Mouse (Mus musculus) stomach, embryonic 14.5 days (tissue): Measurements from ENCODE around the gene Ntsr2. TPM values are rescaled to one million over a fixed set of nuclear protein-coding genes. Genes with fewer than 3 reads are reported as not detected.

Source experiments
- ATAC-seq: fragments of 200-750 bp; cut with Nextera tagmentation; 2 replicates; pipeline ENCODE4 v1.8.0; 2017; ENCODE audit warnings: low read depth, moderate TSS enrichment; ENCODE audit not compliant: insufficient number of reproducible peaks, insufficient read depth, low FRiP score
- H3K27ac ChIP-seq: fragments of 300-500 bp; sonication (generic); 2 replicates; pipeline ENCODE4 v1.5.1; 2014; ENCODE audit warnings: mild to moderate bottlenecking, low read length, moderate library complexity, mixed read lengths
- H3K27me3 ChIP-seq: fragments of 300-500 bp; sonication (generic); 2 replicates; pipeline ENCODE4 v1.6.1; 2014; ENCODE audit warnings: low read length, control low read depth, mixed read lengths; ENCODE audit not compliant: control insufficient read depth, insufficient read depth
- H3K36me3 ChIP-seq: fragments of 300-500 bp; sonication (generic); 2 replicates; pipeline ENCODE4 v1.6.1; 2014; ENCODE audit warnings: mild to moderate bottlenecking, control low read depth, low read length, moderate library complexity, mixed read lengths; ENCODE audit not compliant: control insufficient read depth, insufficient read depth
- H3K4me1 ChIP-seq: fragments of 300-500 bp; sonication (generic); 2 replicates; pipeline ENCODE4 v1.6.1; 2014; ENCODE audit warnings: low read length, control low read depth, mixed read lengths; ENCODE audit not compliant: control insufficient read depth, insufficient read depth
- H3K4me2 ChIP-seq: fragments of 300-500 bp; sonication (generic); replicated peaks from 2 replicates; pipeline ENCODE4 v1.6.1; 2014; ENCODE audit warnings: low read depth, low read length, control low read depth
- H3K4me3 ChIP-seq: fragments of 300-500 bp; sonication (generic); 2 replicates; pipeline ENCODE4 v1.5.1; 2014; ENCODE audit warnings: low read depth, low read length, control low read depth
- H3K9ac ChIP-seq: fragments of 300-500 bp; sonication (generic); replicated peaks from 2 replicates; pipeline ENCODE4 v1.6.1; 2014; ENCODE audit warnings: low read depth, mild to moderate bottlenecking, control low read depth, low read length, moderate library complexity, mixed read lengths
- H3K9me3 ChIP-seq: fragments of 300-500 bp; sonication (generic); 2 replicates; pipeline ENCODE4 v1.6.1; 2016; ENCODE audit warnings: low read depth, low read length, control low read depth; ENCODE audit not compliant: control insufficient read depth
- WGBS: fragments of 180-500 bp; shearing (Covaris S2); extraction: QIAGEN DNeasy Blood & Tissue Kit; methylation state at CpG from one replicate; pipeline ENCODE4 v1.1.7; 2014; 5-methylcytosine and 5-hydroxymethylcytosine counted together
- polyA plus RNA-seq: library from polyadenylated mRNA; unstranded; fragments of >200 nt; fragmentation: Nextera tagmentation; extraction: Ambion mirVana; gene quantifications from 2 replicates; pipeline ENCODE4 v1.2.1, GENCODE M21; 2014

Gene Ntsr2
- polyA plus RNA-seq, 1 experiment from 2014 or later = not detected

GRCm38 (mm10) chr12:16696146-16696545 lies 43.0 kb downstream of the Ntsr2 start:
- Histone ChIP-seq H3K27me3 (no peaks in the 10 kb centered on the region), H3K9ac (no peak overlapping the region), H3K4me3 (no peak overlapping the region), H3K4me1 (no peaks in the 10 kb centered on the region), H3K9me3 (no peaks in the 10 kb centered on the region), H3K4me2 (no peak overlapping the region), H3K36me3 (no peaks in the 10 kb centered on the region), H3K27ac (no peak overlapping the region)
- WGBS = 92% methylated on average over 13 of the region's 13 CpGs
- ATAC-seq = no peak

- H3K4me1 ChIP-seq = no peaks in the 10 kb centered on the region
- H3K9me3 ChIP-seq = no peaks in the 10 kb centered on the region
- H3K27me3 ChIP-seq = no peaks in the 10 kb centered on the region
- H3K4me3 ChIP-seq = no peak overlapping the region
- no peak for ATAC-seq
- 75% methylated on average over 1 of the region's 1 CpGs for WGBS
- H3K4me2 ChIP-seq = no peak overlapping the region
- H3K9ac ChIP-seq = no peak overlapping the region
- H3K27ac ChIP-seq = no peak overlapping the region
- H3K36me3 ChIP-seq = no peaks in the 10 kb centered on the region
These were observed 45.5 kb downstream of the Ntsr2 start for GRCm38 (mm10) chr12:16698691-16699090.

Other genes starting within 250 kb of the Ntsr2 start
- 4.8 and 6.5 TPM in 2 replicates for gene Lpin1, start 42.4 kb upstream of the Ntsr2 start, polyA plus RNA-seq
- 1.8 and 2.6 TPM in 2 replicates for gene Greb1, start 147.5 kb downstream of the Ntsr2 start, polyA plus RNA-seq
- gene E2f6, start 157.6 kb downstream of the Ntsr2 start, polyA plus RNA-seq = 48.4 and 49.1 TPM in 2 replicates
- 25.5 and 25.8 TPM in 2 replicates for gene Rock2, start 241.5 kb downstream of the Ntsr2 start, polyA plus RNA-seq